Mouse (Mus musculus) hindbrain, embryonic 10.5 days (tissue): Measurements from ENCODE around the gene Ddrgk1. TPM values are rescaled to one million over a fixed set of nuclear protein-coding genes. Genes with fewer than 3 reads are reported as not detected.
"Not testable (repeated sequence)": the region's sequence is repeated elsewhere in the genome, so short reads cannot be mapped to it uniquely, and the experiment has no call there.

Source experiments
- DNase-seq: peaks from one replicate; pipeline ENCODE4 v3.0.0-alpha.2; 2017; ENCODE audit warnings: low spot score
- H3K27ac ChIP-seq: fragments of 300-500 bp; sonication (generic); 2 replicates; pipeline ENCODE4 v1.5.1; 2016; ENCODE audit warnings: mild to moderate bottlenecking, moderate library complexity
- H3K27me3 ChIP-seq: fragments of 300-500 bp; sonication (generic); 2 replicates; pipeline ENCODE4 v1.6.1; 2016; ENCODE audit warnings: mild to moderate bottlenecking; ENCODE audit not compliant: poor library complexity, insufficient read depth, severe bottlenecking
- H3K36me3 ChIP-seq: fragments of 300-500 bp; sonication (generic); 2 replicates; pipeline ENCODE4 v1.6.1; 2016; ENCODE audit warnings: mild to moderate bottlenecking, moderate library complexity
- H3K4me1 ChIP-seq: fragments of 300-500 bp; sonication (generic); replicated peaks from 2 replicates; pipeline ENCODE4 v1.6.1; 2016; ENCODE audit warnings: mild to moderate bottlenecking
- H3K4me3 ChIP-seq: fragments of 300-500 bp; sonication (generic); 2 replicates; pipeline ENCODE4 v1.5.1; 2016; ENCODE audit warnings: mild to moderate bottlenecking, moderate library complexity
- H3K9me3 ChIP-seq: fragments of 300-500 bp; sonication (generic); 2 replicates; pipeline ENCODE4 v1.6.1; 2016; ENCODE audit warnings: mild to moderate bottlenecking, moderate library complexity
- WGBS: fragments of 180-500 bp; shearing (Covaris S2); methylation state at CpG from one replicate; pipeline ENCODE4 v1.1.7; 2016; 5-methylcytosine and 5-hydroxymethylcytosine counted together
- polyA plus RNA-seq: library from polyadenylated mRNA; unstranded; fragments of >200 nt; fragmentation: Nextera tagmentation; extraction: Ambion mirVana; gene quantifications from 2 replicates; pipeline ENCODE4 v1.2.1, GENCODE M21; 2016

Gene Ddrgk1
- polyA plus RNA-seq, 1 experiment from 2014 or later: 50.7 TPM

- no peak for DNase-seq
- no peaks in the 10 kb centered on the region for H3K27me3 ChIP-seq
- no peaks in the 10 kb centered on the region for H3K4me1 ChIP-seq
- peaks cover 100% of the 10 kb centered on the region for H3K36me3 ChIP-seq
- 94% methylated on average over 6 of the region's 6 CpGs for WGBS
- no peaks in the 10 kb centered on the region for H3K9me3 ChIP-seq
- H3K27ac ChIP-seq: no peak overlapping the region
- no peak overlapping the region for H3K4me3 ChIP-seq
Observed at GRCm38 (mm10) chr2:130679899-130680298, 15.4 kb upstream of the Ddrgk1 start.

DNA sequence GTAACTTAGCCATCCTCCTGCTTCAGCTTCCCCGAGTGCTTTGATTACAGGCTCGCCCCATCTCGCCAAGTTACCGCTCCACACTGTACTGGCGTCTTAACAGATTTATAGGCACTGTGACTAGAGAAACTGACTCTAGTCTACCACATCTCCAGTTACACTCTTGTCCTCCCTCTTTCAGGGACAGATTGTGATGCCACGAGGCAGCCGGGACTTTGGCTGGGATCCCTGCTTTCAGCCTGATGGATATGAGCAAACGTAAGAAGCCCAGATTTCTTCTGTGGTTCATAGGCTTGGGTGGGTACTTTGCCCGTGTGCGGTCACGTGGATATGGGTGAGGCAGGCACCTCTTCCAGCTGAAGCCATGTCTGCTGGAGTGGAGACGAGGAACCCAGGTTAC, 14.7 kb upstream of the Ddrgk1 start:
- Histone ChIP-seq H3K4me1 (no peaks in the 10 kb centered on the region), H3K27me3 (no peaks in the 10 kb centered on the region), H3K4me3 (no peak overlapping the region), H3K36me3 (peaks cover 100% of the 10 kb centered on the region), H3K27ac (no peak overlapping the region), H3K9me3 (no peaks in the 10 kb centered on the region)
- WGBS: 95% methylated on average over 12 of the region's 12 CpGs
- DNase-seq: no peak

- Histone ChIP-seq H3K4me1 (no peaks in the 10 kb centered on the region), H3K27ac (no peak overlapping the region), H3K36me3 (peaks cover 98% of the 10 kb centered on the region), H3K9me3 (no peaks in the 10 kb centered on the region), H3K27me3 (no peaks in the 10 kb centered on the region), H3K4me3 (no peak overlapping the region)
- no peak for DNase-seq
- WGBS: 91% methylated on average over 10 of the region's 10 CpGs
Observed at GRCm38 (mm10) chr2:130677211-130677610, 12.8 kb upstream of the Ddrgk1 start.

GRCm38 (mm10) chr2:130667559-130667958, 3.1 kb upstream of the Ddrgk1 start, which contains the start of gene Itpa:
TSS of gene Itpa (plus strand) at chr2:130667610.
- Histone ChIP-seq H3K27me3 (no peaks in the 10 kb centered on the region), H3K36me3 (peaks cover 23% of the 10 kb centered on the region), H3K27ac (peak within 1 kb of the TSS; percentile 89), H3K9me3 (no peaks in the 10 kb centered on the region), H3K4me1 (peaks cover 41% of the 10 kb centered on the region), H3K4me3 (peak within 1 kb of the TSS; percentile 81)
- under 1% methylated on average over 31 of the region's 31 CpGs for WGBS
- DNase-seq: peak; percentile 91

DNA sequence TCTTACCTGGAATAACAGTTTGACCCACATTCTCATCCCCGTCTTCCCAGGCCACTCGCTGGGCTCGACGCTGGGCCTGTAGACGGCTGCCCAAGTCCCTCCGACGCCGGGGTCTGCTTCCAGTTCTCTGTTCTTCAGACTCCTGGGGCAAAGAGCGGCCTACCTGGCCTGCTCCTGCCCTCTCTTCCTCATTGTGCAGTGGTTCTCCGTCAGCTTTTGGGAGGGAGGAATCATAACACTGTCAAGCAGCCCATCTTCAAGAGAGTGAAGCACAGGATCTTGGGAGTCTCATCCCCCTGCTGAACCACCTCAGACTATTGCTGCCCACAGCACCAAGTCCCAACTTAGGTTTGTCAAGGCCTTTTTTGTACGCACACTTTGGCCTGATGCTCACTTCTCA, 1.1 kb downstream of the Ddrgk1 start:
- Histone ChIP-seq H3K9me3 (no peaks in the 10 kb centered on the region), H3K36me3 (peaks cover 46% of the 10 kb centered on the region), H3K27me3 (no peaks in the 10 kb centered on the region), H3K4me1 (peaks cover 26% of the 10 kb centered on the region), H3K27ac (peak overlapping the region; percentile 98), H3K4me3 (peak overlapping the region; percentile 67)
- DNase-seq: no peak
- 89% methylated on average over 11 of the region's 11 CpGs for WGBS

DNA sequence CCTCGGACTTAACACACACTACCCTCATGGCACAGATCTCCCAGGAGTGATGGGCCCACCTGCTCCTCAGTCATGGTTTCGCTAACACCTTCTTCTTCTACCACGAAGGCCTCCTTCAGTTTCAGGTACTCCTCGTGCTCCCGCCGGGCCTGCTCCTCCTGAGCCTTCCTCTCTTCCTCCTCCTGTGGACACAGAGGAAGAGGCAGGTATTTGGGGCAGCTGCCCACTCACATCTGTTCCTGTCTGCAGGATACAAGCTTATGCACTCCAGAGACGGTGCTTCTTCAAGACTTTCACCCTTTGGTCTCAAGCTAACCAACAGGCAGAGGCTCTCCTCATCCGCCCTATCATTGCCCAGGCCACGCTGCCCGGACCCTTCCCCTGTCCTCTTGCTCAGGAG, 5.9 kb downstream of the Ddrgk1 start:
- H3K9me3 ChIP-seq: no peaks in the 10 kb centered on the region
- no peak overlapping the region for H3K4me3 ChIP-seq
- peaks cover 93% of the 10 kb centered on the region for H3K36me3 ChIP-seq
- H3K27ac ChIP-seq: no peak overlapping the region
- 93% methylated on average over 10 of the region's 10 CpGs for WGBS
- DNase-seq: no peak
- no peaks in the 10 kb centered on the region for H3K27me3 ChIP-seq
- peaks cover 11% of the 10 kb centered on the region for H3K4me1 ChIP-seq

- WGBS: 85% methylated on average over 6 of the region's 6 CpGs
- no peaks in the 10 kb centered on the region for H3K27me3 ChIP-seq
- peaks cover under 1% of the 10 kb centered on the region for H3K4me1 ChIP-seq
- no peak for DNase-seq
- peaks cover 98% of the 10 kb centered on the region for H3K36me3 ChIP-seq
- H3K27ac ChIP-seq: no peak overlapping the region
- no peak overlapping the region for H3K4me3 ChIP-seq
- no peaks in the 10 kb centered on the region for H3K9me3 ChIP-seq
Observed at GRCm38 (mm10) chr2:130657541-130657940, 6.9 kb downstream of the Ddrgk1 start.

GRCm38 (mm10) chr2:130656536-130656935, 7.9 kb downstream of the Ddrgk1 start:
- DNase-seq: no peak
- Histone ChIP-seq H3K9me3 (no peaks in the 10 kb centered on the region), H3K27ac (no peak overlapping the region), H3K4me1 (no peaks in the 10 kb centered on the region), H3K4me3 (no peak overlapping the region), H3K36me3 (peaks cover 92% of the 10 kb centered on the region), H3K27me3 (no peaks in the 10 kb centered on the region)
- WGBS: 95% methylated on average over 9 of the region's 9 CpGs

- DNase-seq: no peak
- Histone ChIP-seq H3K9me3 (no peaks in the 10 kb centered on the region), H3K4me3 (no peak overlapping the region), H3K27me3 (no peaks in the 10 kb centered on the region), H3K4me1 (no peaks in the 10 kb centered on the region), H3K36me3 (peaks cover 88% of the 10 kb centered on the region), H3K27ac (no peak overlapping the region)
- 91% methylated on average over 6 of the region's 6 CpGs for WGBS
Observed at GRCm38 (mm10) chr2:130655660-130656339, 8.7 kb downstream of the Ddrgk1 start.

- Histone ChIP-seq H3K4me1 (no peaks in the 10 kb centered on the region), H3K36me3 (peaks cover 84% of the 10 kb centered on the region), H3K27ac (no peak overlapping the region), H3K4me3 (no peak overlapping the region), H3K27me3 (no peaks in the 10 kb centered on the region), H3K9me3 (no peaks in the 10 kb centered on the region)
- DNase-seq: no peak
- WGBS: 88% methylated on average over 1 of the region's 1 CpGs
Observed at GRCm38 (mm10) chr2:130653760-130654159, 10.7 kb downstream of the Ddrgk1 start.

DNA sequence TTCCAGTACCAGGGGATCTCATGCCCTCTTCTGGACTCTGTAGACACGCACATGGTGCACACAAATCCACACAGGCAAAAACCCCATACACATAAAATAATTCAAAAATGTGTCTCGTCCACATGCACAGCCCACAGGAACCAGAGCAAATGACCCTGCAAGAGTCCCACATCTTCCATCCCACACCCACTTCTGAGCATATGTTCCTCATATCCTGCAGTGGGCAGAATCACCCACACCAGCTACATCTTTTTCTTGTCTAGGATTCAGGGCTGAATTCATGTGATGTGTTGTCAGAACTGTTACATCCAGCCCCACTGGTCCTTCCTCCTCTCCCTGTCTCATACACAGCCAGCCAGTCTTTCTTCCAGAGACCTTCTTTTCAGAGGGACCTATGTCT, 11.2 kb downstream of the Ddrgk1 start:
- 88% methylated on average over 2 of the region's 2 CpGs for WGBS
- DNase-seq: no peak
- no peaks in the 10 kb centered on the region for H3K4me1 ChIP-seq
- H3K27ac ChIP-seq: no peak overlapping the region
- peaks cover 79% of the 10 kb centered on the region for H3K36me3 ChIP-seq
- H3K4me3 ChIP-seq: no peak overlapping the region
- H3K9me3 ChIP-seq: no peaks in the 10 kb centered on the region
- no peaks in the 10 kb centered on the region for H3K27me3 ChIP-seq

DNA sequence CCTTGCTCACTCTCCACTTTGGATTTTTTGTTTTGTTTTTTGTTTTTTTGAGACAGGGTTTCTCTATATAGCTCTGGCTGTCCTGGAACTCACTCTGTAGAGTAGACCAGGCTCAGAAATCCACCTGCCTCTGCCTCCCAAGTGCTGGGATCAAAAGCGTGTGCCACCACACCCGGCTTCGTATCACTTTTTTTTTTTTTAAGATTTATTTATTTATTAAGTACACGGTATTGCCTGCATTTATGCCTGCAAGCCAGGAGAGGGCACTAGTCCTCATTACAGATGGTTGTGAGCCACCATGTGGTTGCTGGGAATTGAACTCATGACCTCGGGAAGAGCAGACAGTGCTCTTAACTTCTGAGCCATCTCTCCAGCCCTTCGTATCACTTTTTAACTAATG, 15.4 kb downstream of the Ddrgk1 start:
- not testable (repeated sequence) for H3K27me3 ChIP-seq, H3K9me3 ChIP-seq, H3K4me1 ChIP-seq, DNase-seq, H3K4me3 ChIP-seq, H3K27ac ChIP-seq
- WGBS: 78% methylated on average over 6 of the region's 6 CpGs
- H3K36me3 ChIP-seq: peaks cover 37% of the 10 kb centered on the region

GRCm38 (mm10) chr2:130645198-130645597, 19.3 kb downstream of the Ddrgk1 start:
- peaks cover 17% of the 10 kb centered on the region for H3K4me1 ChIP-seq
- no peaks in the 10 kb centered on the region for H3K9me3 ChIP-seq
- H3K36me3 ChIP-seq: peaks cover 10% of the 10 kb centered on the region; the same call in 1 of the 2 replicates
- WGBS: 85% methylated on average over 4 of the region's 4 CpGs
- H3K27ac ChIP-seq: no peak overlapping the region
- H3K4me3 ChIP-seq: no peak overlapping the region
- DNase-seq: no peak
- peaks cover 20% of the 10 kb centered on the region for H3K27me3 ChIP-seq
